Mouse (Mus musculus): ENCODE data around the gene Smad3.

DNA sequence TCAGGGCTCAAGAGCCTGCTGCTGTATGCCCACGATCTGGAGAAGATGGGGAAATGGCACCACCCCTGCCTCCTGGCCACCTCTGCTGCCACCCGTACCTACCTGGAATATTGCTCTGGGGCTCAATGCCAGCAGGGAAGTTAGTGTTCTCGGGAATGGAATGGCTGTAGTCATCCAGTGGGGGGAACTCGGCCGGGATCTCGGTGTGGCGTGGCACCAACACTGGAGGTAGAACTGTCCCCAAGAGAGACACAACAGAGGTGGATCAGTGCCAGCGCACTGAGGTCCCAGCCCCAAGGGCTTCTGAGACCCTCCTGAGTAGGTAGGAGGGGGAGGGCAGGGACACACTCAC lies 90.4 kb downstream of the Smad3 start:
- TF ChIP-seq CTCF (IDR thresholded peaks at IDR 0.05 in 2 of 3, conservative IDR thresholded peaks at IDR 0.05 in 1 of 3; ENCODE audit: control insufficient read depth in 1 of 3, insufficient read depth in 1 of 3, low read depth in 2 of 3, low read length in 3 of 3, poor library complexity in 1 of 3, severe bottlenecking in 1 of 3) = no peak
- no peak for TF ChIP-seq ZKSCAN1 (IDR thresholded peaks at IDR 0.05; ENCODE audit: low read depth, low read length)
- TF ChIP-seq MAFK (IDR thresholded peaks at IDR 0.05; ENCODE audit: borderline replicate concordance, low read depth, low read length) = no peak
- no peak for TF ChIP-seq GATA1 (IDR thresholded peaks at IDR 0.05; ENCODE audit: low read depth, low read length)
- TF ChIP-seq HCFC1 (IDR thresholded peaks at IDR 0.05; ENCODE audit: low read depth, low read length) = no peak
- no peak for TF ChIP-seq POLR2A (IDR thresholded peaks at IDR 0.05; ENCODE audit: control insufficient read depth in 1 of 2, insufficient read depth in 1 of 2, low read depth in 1 of 2, low read length in 2 of 2, poor library complexity in 1 of 2)
- TF ChIP-seq UBTF (IDR thresholded peaks at IDR 0.05; ENCODE audit: borderline replicate concordance, insufficient read depth, low read depth, low read length) = no peak
- TF ChIP-seq RAD21 (IDR thresholded peaks at IDR 0.05; ENCODE audit: low read depth, low read length) = no peak
- no peak for TF ChIP-seq TCF12 (IDR thresholded peaks at IDR 0.05; ENCODE audit: low read depth, low read length)
- TF ChIP-seq ZC3H11A (IDR thresholded peaks at IDR 0.05; ENCODE audit: low read depth, low read length) = no peak
- no peak for TF ChIP-seq SIN3A (IDR thresholded peaks at IDR 0.05; ENCODE audit: low read length)
- TF ChIP-seq EP300 (IDR thresholded peaks at IDR 0.05; ENCODE audit: low read depth in 1 of 2, low read length in 2 of 2) = no peak
